Mouse (Mus musculus): ENCODE results near the gene Enpp6. TPM values are rescaled to one million over a fixed set of nuclear protein-coding genes. Genes with fewer than 3 reads are reported as not detected.

The Enpp6 gene
- total RNA-seq, 2 experiments from 2014 or later: 4.7 to 7.2 TPM

GRCm38 (mm10) chr8:47114133-47114796, 127.6 kb downstream of the Enpp6 start:
- TF ChIP-seq CTCF (conservative IDR thresholded peaks at IDR 0.05): no peak
- DNase-seq (ENCODE audit: low spot score in 2 of 2): no peak
- H3K4me3 ChIP-seq: no peak overlapping the region
- H3K27ac ChIP-seq: no peak overlapping the region

GRCm38 (mm10) chr8:47117336-47117735, 130.6 kb downstream of the Enpp6 start:
- no peak for DNase-seq (ENCODE audit: low spot score in 2 of 2)
- TF ChIP-seq CTCF (conservative IDR thresholded peaks at IDR 0.05): no peak
- Histone ChIP-seq H3K4me3 (no peak overlapping the region), H3K27ac (no peak overlapping the region)

GRCm38 (mm10) chr8:47119895-47120294, 133.2 kb downstream of the Enpp6 start:
- no peak for DNase-seq (ENCODE audit: low spot score in 2 of 2)
- H3K27ac ChIP-seq: no peak overlapping the region
- no peak overlapping the region for H3K4me3 ChIP-seq
- TF ChIP-seq CTCF (conservative IDR thresholded peaks at IDR 0.05): no peak

- DNase-seq (ENCODE audit: low spot score in 2 of 2): no peak
- H3K27ac ChIP-seq: no peak overlapping the region
- no peak overlapping the region for H3K4me3 ChIP-seq
- TF ChIP-seq CTCF (conservative IDR thresholded peaks at IDR 0.05): no peak
Observed at GRCm38 (mm10) chr8:47128859-47129258, 142.2 kb downstream of the Enpp6 start.

GRCm38 (mm10) chr8:47133381-47133780, 146.7 kb downstream of the Enpp6 start:
- Histone ChIP-seq H3K27ac (no peak overlapping the region), H3K4me3 (no peak overlapping the region)
- no peak for TF ChIP-seq CTCF (conservative IDR thresholded peaks at IDR 0.05)
- DNase-seq (ENCODE audit: low spot score in 2 of 2): no peak

GRCm38 (mm10) chr8:47134736-47135135, 148.0 kb downstream of the Enpp6 start:
- no peak for DNase-seq (ENCODE audit: low spot score in 2 of 2)
- Histone ChIP-seq H3K27ac (no peak overlapping the region), H3K4me3 (no peak overlapping the region)
- TF ChIP-seq CTCF (conservative IDR thresholded peaks at IDR 0.05): no peak

- 0 out of 2 replicates have a peak overlapping the region, but pooled peaks have one; percentile 2 for H3K4me3 ChIP-seq
- no peak for TF ChIP-seq CTCF (conservative IDR thresholded peaks at IDR 0.05)
- no peak for DNase-seq (ENCODE audit: low spot score in 2 of 2)
- no peak overlapping the region for H3K27ac ChIP-seq
Observed at GRCm38 (mm10) chr8:47135586-47135985, 148.9 kb downstream of the Enpp6 start.

GRCm38 (mm10) chr8:47136047-47136446, 149.4 kb downstream of the Enpp6 start:
- no peak overlapping the region for H3K4me3 ChIP-seq
- DNase-seq (ENCODE audit: low spot score in 2 of 2): no peak
- no peak overlapping the region for H3K27ac ChIP-seq
- no peak for TF ChIP-seq CTCF (conservative IDR thresholded peaks at IDR 0.05)

GRCm38 (mm10) chr8:47145258-47145657, 158.6 kb downstream of the Enpp6 start:
- DNase-seq (ENCODE audit: low spot score in 2 of 2): no peak
- H3K4me3 ChIP-seq: no peak overlapping the region
- TF ChIP-seq CTCF (conservative IDR thresholded peaks at IDR 0.05): no peak
- H3K27ac ChIP-seq: no peak overlapping the region

Other genes with a start within 250 kb of the Enpp6 start
- gene Irf2, start 247.2 kb upstream of the Enpp6 start, total RNA-seq (2021): 10 to 100 TPM; 54.6 to 62.0 TPM